Mouse (Mus musculus) cerebellum, adult 9-10 months (tissue): Measurements from ENCODE around the gene Nanos2.
A peak's percentile ranks its signal among the peaks of the same experiment; 100 is the strongest.

Experiments
- DNase-seq: peaks from one replicate; pipeline ENCODE4 v3.0.0; 2022

The Nanos2 gene

GRCm38 (mm10) chr7:18991660-18992293, 4.6 kb downstream of the Nanos2 start:
- DNase-seq: no peak

DNA sequence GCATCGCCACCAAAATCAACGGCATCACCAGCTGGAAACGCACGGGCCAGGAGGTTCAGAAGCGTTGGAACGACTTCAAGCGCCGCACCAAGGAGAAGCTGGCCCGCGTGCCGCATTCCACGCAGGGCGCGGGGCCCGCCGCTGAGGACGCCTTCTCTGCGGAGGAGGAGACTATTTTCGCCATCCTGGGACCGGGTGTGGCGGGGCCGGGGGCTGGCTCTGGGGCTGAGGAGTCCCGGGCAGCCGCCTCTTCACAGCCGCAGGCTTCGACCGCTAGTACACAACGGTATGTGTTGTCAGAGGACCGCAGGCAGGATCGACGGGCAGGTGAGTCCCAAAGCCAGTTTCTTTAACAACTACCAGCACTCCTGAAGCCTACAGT, 5.1 kb downstream of the Nanos2 start:
- peak; percentile 70 for DNase-seq

DNA sequence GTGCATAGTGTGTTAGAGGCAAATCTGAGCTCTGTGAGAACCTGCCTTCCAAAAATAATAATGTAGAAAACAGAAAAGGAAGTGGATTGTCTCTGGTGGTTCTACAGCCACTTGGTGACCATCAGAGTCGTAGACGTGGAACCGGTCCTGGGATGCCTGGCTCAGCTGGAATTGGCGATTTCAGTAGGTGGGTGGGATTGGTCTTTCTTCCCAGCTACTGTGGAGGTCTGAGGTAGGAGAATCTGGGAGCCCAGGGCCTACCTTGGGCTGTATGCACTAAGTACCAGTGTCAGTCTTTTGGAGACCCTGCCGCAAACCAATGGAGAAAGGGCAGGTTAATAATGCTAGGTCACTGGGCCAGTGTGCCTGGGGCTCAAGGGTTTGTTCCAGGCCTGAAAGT, 5.8 kb downstream of the Nanos2 start:
- no peak for DNase-seq

GRCm38 (mm10) chr7:18998835-18999234, 11.6 kb downstream of the Nanos2 start:
- DNase-seq: peak; percentile 35

DNA sequence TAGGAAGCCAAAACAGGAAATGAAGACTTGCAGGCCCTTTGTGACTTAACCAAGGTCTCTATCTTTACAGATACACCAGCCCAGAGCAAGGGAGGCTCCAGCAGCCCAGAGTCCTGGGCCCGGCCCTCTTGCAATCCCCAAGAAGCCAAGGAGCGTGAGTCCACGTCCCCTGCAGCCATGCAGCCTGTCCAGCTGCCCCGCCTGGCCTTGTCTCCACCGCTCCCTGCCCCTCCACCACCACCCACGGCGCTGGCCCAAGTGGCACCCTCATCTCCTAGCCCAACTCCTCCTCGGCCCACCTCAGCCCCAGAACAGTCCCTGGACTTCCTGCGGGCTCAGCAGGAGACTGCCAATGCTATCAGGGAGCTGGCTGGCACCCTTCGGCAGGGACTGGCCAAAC, 13.2 kb downstream of the Nanos2 start:
- DNase-seq: peak; percentile 49

DNA sequence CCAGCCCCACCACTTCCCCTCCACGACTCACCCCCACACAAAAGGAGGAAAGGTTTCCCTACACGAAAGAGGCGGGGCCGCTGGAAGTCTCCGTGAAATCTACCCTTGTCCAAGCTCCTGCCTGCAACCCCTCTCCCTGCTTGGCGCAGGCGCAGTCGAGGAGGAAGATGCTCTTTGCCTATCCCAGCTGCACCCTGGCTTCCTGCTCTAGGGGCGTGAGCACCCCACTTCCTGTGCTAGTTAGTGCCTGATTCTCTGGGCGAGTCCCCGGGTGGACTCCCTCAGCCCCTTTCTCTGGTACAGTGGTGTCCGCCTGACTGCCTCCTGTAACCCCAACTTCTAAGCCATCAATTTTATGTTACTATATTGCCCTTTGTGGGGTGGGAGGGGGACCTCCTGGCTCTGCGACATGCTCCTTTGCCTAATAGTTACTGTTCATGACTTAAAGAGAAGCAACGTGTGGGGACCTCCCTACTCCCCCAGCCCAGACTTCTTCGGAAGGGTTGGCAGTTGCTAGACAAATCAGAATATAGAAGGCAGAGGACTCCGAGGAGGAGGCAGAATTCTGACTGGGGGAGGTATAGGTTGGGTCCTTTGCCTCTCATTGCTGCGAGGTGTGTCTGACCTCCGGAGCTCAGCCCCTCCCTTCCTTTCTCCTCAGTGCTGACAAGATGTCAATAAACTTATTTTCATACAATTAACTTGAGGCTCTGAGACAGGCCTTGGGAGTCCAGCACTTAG, 14.0 kb downstream of the Nanos2 start:
- peak; percentile 63 for DNase-seq

DNA sequence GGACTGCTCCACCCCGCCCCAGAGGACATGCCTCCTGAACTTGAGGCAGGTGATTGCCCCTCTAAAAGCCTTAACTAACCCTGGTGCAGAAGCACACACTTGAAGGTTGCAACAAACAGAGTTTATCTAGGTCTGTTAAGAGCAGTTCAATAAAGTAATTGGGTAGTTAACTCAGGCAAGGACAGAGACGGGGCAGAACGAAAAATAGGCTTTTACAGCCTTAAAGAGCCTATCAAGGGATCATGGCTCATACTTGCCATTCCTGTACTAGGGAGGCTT, 14.5 kb downstream of the Nanos2 start:
- peak; percentile 72 for DNase-seq

DNA sequence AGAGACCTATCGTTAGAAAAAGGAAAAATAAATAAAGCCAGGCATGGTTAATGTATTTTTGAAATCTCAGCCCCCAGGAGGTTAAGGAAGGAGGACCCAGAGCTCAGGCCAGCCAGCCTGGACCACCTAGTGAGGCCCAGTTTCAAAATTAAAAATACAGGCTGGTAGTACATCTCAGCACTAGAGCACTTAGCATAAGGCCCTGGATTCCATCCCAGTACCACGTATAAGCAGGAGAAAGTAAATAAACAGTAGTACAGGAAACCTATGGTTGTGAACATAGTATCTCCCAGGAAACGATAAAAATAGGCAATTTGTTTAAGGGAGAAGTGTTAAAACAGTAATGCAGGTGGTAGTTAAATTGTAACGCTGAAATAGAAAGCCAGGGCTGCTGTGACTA, 14.9 kb downstream of the Nanos2 start:
- DNase-seq: no peak

GRCm38 (mm10) chr7:19002848-19003498, 15.8 kb downstream of the Nanos2 start:
- DNase-seq: peak; percentile 92

DNA sequence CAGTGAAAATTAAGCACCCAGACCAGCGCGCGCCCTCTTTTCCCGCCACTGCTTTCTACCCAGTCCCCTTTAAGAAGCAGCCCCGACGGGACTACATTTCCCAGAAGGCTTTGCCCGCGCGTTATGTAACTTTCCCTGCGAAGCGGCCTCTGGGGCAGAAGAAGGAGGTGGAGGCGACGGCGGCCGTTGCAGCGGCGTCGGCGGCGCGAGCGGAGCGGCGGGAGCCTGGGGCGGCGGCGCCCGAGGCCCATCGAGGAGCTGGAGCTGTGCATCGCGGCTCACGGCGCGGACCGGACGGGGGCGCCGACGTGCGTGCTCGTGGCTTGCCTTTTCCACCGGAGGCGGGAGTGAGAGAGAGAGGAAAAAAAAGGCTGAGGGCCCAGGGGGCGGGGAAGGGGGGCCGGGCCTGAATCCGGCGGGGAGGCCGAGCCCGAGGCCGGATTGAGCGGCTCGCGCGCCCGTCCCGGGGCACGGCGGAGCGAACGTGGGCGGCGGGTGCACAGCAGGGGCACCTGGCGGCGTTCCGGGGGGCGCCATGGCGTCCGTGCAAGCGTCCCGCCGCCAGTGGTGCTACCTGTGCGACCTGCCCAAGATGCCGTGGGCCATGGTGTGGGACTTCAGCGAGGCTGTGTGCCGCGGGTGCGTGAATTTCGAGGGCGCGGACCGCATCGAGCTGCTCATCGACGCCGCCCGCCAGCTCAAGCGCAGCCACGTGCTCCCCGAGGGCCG, 16.9 kb downstream of the Nanos2 start, which contains the start of gene Irf2bp1:
TSS of gene Irf2bp1 (plus strand) at position 143 of the 729 bp plus-strand sequence.
- peak; percentile 97 for DNase-seq

DNA sequence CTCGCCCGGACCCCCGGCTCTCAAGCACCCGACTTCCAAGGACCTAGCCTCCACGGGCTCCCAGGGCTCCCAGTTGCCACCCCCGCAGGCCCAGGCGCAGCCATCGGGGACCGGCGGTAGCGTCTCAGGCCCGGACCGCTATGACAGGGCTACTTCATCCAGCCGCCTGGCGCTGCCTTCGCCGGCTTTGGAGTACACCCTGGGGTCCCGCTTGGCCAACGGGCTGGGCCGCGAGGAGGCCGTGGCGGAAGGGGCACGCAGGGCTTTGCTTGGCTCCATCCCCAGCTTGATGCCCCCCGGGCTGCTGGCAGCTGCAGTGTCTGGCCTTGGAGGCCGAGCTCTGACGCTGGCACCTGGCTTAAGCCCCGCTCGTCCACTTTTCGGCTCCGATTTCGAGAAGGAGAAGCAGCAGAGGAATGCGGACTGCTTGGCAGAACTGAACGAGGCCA, 17.5 kb downstream of the Nanos2 start:
- DNase-seq: peak; percentile 73

GRCm38 (mm10) chr7:19005417-19006121, 18.4 kb downstream of the Nanos2 start:
- no peak for DNase-seq

GRCm38 (mm10) chr7:19006476-19006875, 19.3 kb downstream of the Nanos2 start:
- DNase-seq: peak; percentile 93

- peak; percentile 55 for DNase-seq
These were observed 20.1 kb downstream of the Nanos2 start for GRCm38 (mm10) chr7:19007026-19007977.

DNA sequence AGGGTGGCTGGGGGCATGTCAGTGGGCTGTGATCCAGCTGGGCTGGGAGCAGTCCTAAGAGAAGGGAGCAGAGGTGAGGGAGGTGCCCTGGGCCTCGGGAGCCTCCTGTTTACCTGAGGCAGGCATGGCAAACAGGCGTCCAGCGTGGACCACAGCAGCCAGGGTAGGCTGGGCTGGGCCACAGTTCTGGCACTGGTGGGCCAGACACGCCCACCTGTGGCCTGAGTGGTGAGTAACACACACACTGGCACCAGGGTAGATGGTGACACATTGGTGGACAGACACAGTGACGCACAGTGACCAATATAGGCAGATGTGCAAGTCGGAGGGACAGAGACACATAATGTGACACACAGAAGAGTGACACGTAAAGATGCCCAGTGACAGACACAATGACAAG, 23.4 kb downstream of the Nanos2 start:
- DNase-seq: peak; percentile 37

- DNase-seq: peak; percentile 50
These were observed 24.9 kb downstream of the Nanos2 start for GRCm38 (mm10) chr7:19012025-19012621.

GRCm38 (mm10) chr7:19012882-19013281, 25.7 kb downstream of the Nanos2 start:
- peak; percentile 31 for DNase-seq

GRCm38 (mm10) chr7:19014452-19014851, 27.3 kb downstream of the Nanos2 start:
- DNase-seq: peak; percentile 23

DNA sequence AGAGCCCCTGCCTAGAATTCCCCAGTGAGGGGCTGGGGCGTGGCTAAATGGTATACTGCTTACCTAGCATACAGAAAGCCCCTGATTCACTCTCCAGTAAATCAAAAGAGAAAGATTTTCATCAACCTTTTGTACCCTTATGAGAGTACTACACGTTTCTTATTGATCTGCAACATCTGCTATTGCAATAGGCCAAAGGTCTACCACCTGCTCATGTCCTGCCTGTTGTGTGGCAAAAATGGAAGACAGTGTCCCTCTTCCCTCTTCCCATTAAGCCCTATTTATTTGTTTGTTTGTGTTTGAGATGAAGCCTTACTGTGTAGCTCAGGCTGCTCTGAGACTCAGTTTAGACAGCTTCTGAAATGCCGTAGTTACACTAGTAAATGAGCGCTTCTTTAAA, 28.8 kb downstream of the Nanos2 start:
- DNase-seq: no peak

GRCm38 (mm10) chr7:19017909-19018308, 30.7 kb downstream of the Nanos2 start:
- DNase-seq: no peak

GRCm38 (mm10) chr7:19021048-19021447, 33.8 kb downstream of the Nanos2 start:
- no peak for DNase-seq
